Comparison of ENCODE assay signal across 7 mouse cellular contexts in the genomic region with DNA sequence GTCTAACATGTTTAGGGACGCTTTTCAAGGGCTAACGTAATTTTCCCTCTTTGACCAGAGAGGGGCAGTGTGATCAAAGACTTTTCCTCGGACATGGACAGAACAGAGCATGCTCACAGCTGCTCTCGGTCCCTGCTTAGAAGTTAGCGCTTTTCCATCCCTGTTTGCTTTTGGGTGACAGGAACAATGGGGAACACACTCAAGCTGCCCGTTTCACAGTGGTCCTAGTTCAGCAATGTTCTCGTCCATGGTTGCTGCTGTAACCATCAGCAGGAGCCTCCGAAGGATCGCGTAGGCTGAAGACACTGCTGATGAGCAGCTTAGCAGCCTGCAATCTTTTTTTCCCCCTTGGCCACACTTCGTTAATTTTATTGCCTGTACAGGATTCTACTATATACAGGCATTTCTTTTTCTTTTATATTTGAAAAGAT.
DNase-seq lines count a peak whose midpoint lies in the region; ATAC-seq and TF ChIP-seq lines count a peak whose summit lies in the region.

No protein-coding gene starts in this region.

- no peaks in the 10 kb centered on the region; the same call in none of the 2 replicates for H3K27me3 ChIP-seq in embryonic facial prominence, embryonic 13.5 days
- no peaks in the 10 kb centered on the region for H3K27me3 ChIP-seq in heart, embryonic 11.5 days (ENCODE audit: control insufficient read depth, insufficient read depth, low read length)
- H3K27me3 ChIP-seq in kidney, embryonic 15.5 days = peaks cover 6% of the 10 kb centered on the region; the same call in 1 of the 2 replicates
- H3K27me3 ChIP-seq in limb, embryonic 13.5 days = peaks cover 7% of the 10 kb centered on the region
- H3K27me3 ChIP-seq in midbrain, embryonic 16.5 days (ENCODE audit: control insufficient read depth, insufficient read depth, low read depth, low read length) = no peaks in the 10 kb centered on the region

- H3K4me1 ChIP-seq in embryonic facial prominence, embryonic 13.5 days = peaks cover 8% of the 10 kb centered on the region
- H3K4me1 ChIP-seq in heart, embryonic 11.5 days (ENCODE audit: control insufficient read depth, insufficient read depth, low read length) = no peaks in the 10 kb centered on the region
- H3K4me1 ChIP-seq in kidney, embryonic 15.5 days = peaks cover 3% of the 10 kb centered on the region; the same call in 1 of the 2 replicates
- H3K4me1 ChIP-seq in limb, embryonic 13.5 days = peaks cover 8% of the 10 kb centered on the region
- no peaks in the 10 kb centered on the region for H3K4me1 ChIP-seq in midbrain, embryonic 16.5 days (ENCODE audit: control insufficient read depth, insufficient read depth, low read length)

- WGBS in embryonic facial prominence, embryonic 13.5 days = 5% methylated on average over 11 of the region's 11 CpGs
- WGBS in heart, embryonic 11.5 days (ENCODE audit: insufficient replicate concordance) = 12% methylated on average over 11 of the region's 11 CpGs
- WGBS in kidney, embryonic 15.5 days = 1% methylated on average over 11 of the region's 11 CpGs
- 7% methylated on average over 11 of the region's 11 CpGs for WGBS in limb, embryonic 13.5 days
- WGBS in midbrain, embryonic 16.5 days = under 1% methylated on average over 11 of the region's 11 CpGs

- peak; percentile 70; the same call in 1 of the 2 replicates for TF ChIP-seq CTCF in brain, embryonic 14.5 days (IDR thresholded peaks at IDR 0.05; ENCODE audit: borderline replicate concordance, extremely low read depth, insufficient read depth, insufficient read length)

- H3K9ac ChIP-seq in embryonic facial prominence, embryonic 13.5 days = peak overlapping the region; percentile 65
- peak overlapping the region; percentile 48; the same call in 1 of the 2 replicates for H3K9ac ChIP-seq in heart, embryonic 11.5 days (ENCODE audit: low read depth, low read length)
- peak overlapping the region; percentile 43; the same call in 1 of the 2 replicates for H3K9ac ChIP-seq in kidney, embryonic 15.5 days
- H3K9ac ChIP-seq in limb, embryonic 13.5 days = peak overlapping the region; percentile 62; the same call in 1 of the 2 replicates
- peak overlapping the region; percentile 66 for H3K9ac ChIP-seq in midbrain, embryonic 16.5 days (ENCODE audit: low read depth, low read length)

- peak overlapping the region; percentile 44 for H3K4me3 ChIP-seq in embryonic facial prominence, embryonic 13.5 days
- H3K4me3 ChIP-seq in heart, embryonic 11.5 days (ENCODE audit: low read depth, low read length) = peak overlapping the region; percentile 36
- peak overlapping the region; percentile 48 for H3K4me3 ChIP-seq in kidney, embryonic 15.5 days (replicated peaks)
- peak overlapping the region; percentile 45 for H3K4me3 ChIP-seq in limb, embryonic 13.5 days
- peak overlapping the region; percentile 51 for H3K4me3 ChIP-seq in midbrain, embryonic 16.5 days (ENCODE audit: low read depth, low read length)

- H3K9me3 ChIP-seq in embryonic facial prominence, embryonic 13.5 days = no peaks in the 10 kb centered on the region
- no peaks in the 10 kb centered on the region for H3K9me3 ChIP-seq in heart, embryonic 11.5 days (replicated peaks; ENCODE audit: control insufficient read depth, low read length)
- no peaks in the 10 kb centered on the region for H3K9me3 ChIP-seq in kidney, embryonic 15.5 days (replicated peaks)
- H3K9me3 ChIP-seq in limb, embryonic 13.5 days = no peaks in the 10 kb centered on the region
- H3K9me3 ChIP-seq in midbrain, embryonic 16.5 days (replicated peaks; ENCODE audit: control insufficient read depth, low read length, poor library complexity, severe bottlenecking) = no peaks in the 10 kb centered on the region

- peak overlapping the region; percentile 68 for H3K27ac ChIP-seq in embryonic facial prominence, embryonic 13.5 days
- no peak overlapping the region for H3K27ac ChIP-seq in heart, embryonic 11.5 days (ENCODE audit: low read depth, low read length)
- H3K27ac ChIP-seq in kidney, embryonic 15.5 days = peak overlapping the region; percentile 72
- H3K27ac ChIP-seq in limb, embryonic 13.5 days = peak overlapping the region; percentile 67; the same call in 1 of the 2 replicates
- no peak overlapping the region for H3K27ac ChIP-seq in midbrain, embryonic 16.5 days (ENCODE audit: low read length)

- peak; percentile 94 for DNase-seq in brain, embryonic 14.5 days (ENCODE audit: low read depth)
- DNase-seq in telencephalon, adult 2 months (ENCODE audit: low read depth, low spot score) = peak; percentile 68

- ATAC-seq in embryonic facial prominence, embryonic 13.5 days (ENCODE audit: insufficient number of reproducible peaks, insufficient read depth, low FRiP score, low TSS enrichment, low read depth) = peak; percentile 69; the same call in 1 of the 2 replicates
- ATAC-seq in heart, embryonic 11.5 days (replicated peaks; ENCODE audit: insufficient number of reproducible peaks, low FRiP score, low TSS enrichment) = peak; percentile 35; the same call in 1 of the 2 replicates
- peak; percentile 86 for ATAC-seq in kidney, embryonic 15.5 days (replicated peaks; ENCODE audit: low FRiP score)
- ATAC-seq in limb, embryonic 13.5 days (ENCODE audit: low FRiP score, low read depth) = peak; percentile 74
- peak; percentile 95 for ATAC-seq in midbrain, embryonic 16.5 days

- H3K4me2 ChIP-seq in embryonic facial prominence, embryonic 13.5 days = peak overlapping the region; percentile 69
- peak overlapping the region; percentile 63 for H3K4me2 ChIP-seq in heart, embryonic 11.5 days
- H3K4me2 ChIP-seq in kidney, embryonic 15.5 days = peak overlapping the region; percentile 76
- peak overlapping the region; percentile 66 for H3K4me2 ChIP-seq in limb, embryonic 13.5 days (replicated peaks)
- H3K4me2 ChIP-seq in midbrain, embryonic 16.5 days (ENCODE audit: low read length) = peak overlapping the region; percentile 78

- no peaks in the 10 kb centered on the region for H3K36me3 ChIP-seq in embryonic facial prominence, embryonic 13.5 days
- H3K36me3 ChIP-seq in heart, embryonic 11.5 days (ENCODE audit: control insufficient read depth, insufficient read depth, low read length) = no peaks in the 10 kb centered on the region
- H3K36me3 ChIP-seq in kidney, embryonic 15.5 days = no peaks in the 10 kb centered on the region
- no peaks in the 10 kb centered on the region for H3K36me3 ChIP-seq in limb, embryonic 13.5 days
- no peaks in the 10 kb centered on the region for H3K36me3 ChIP-seq in midbrain, embryonic 16.5 days (ENCODE audit: control insufficient read depth, insufficient read depth, low read length)

- no peak for TF ChIP-seq POLR2A in brain, embryonic 14.5 days (IDR thresholded peaks at IDR 0.05; ENCODE audit: borderline replicate concordance, extremely low read depth, insufficient read depth, insufficient read length, poor library complexity, severe bottlenecking)

Comparison
In these comparisons a context has a peak if more than half of its experiments do, and no peak if none do; other contexts are left out.
1. ATAC-seq: peak in every context shown above with its lines; median percentile 95 in midbrain, embryonic 16.5 days; 86 in kidney, embryonic 15.5 days; 74 in limb, embryonic 13.5 days; 69 in embryonic facial prominence, embryonic 13.5 days; 35 in heart, embryonic 11.5 days.
2. H3K27ac ChIP-seq: peak in embryonic facial prominence, embryonic 13.5 days (single experiment), kidney, embryonic 15.5 days (single experiment) and limb, embryonic 13.5 days (single experiment); none in heart, embryonic 11.5 days (single experiment) and midbrain, embryonic 16.5 days (single experiment).
3. Peak in every context shown above with its lines, with median percentiles within 50 percentile points of each other: H3K4me2 ChIP-seq, H3K4me3 ChIP-seq and H3K9ac ChIP-seq.